Mouse (Mus musculus) embryo, embryonic 11.5 days (tissue): Measurements from ENCODE around the gene Prkch.

Source experiments
- DNase-seq: peaks from one replicate; pipeline ENCODE4 v3.0.0-alpha.2; 2012; ENCODE audit warnings: low read depth, low spot score

Prkch gene

GRCm38 (mm10) chr12:73679400-73679801, 94.8 kb downstream of the Prkch start:
- DNase-seq, result no peak

DNA sequence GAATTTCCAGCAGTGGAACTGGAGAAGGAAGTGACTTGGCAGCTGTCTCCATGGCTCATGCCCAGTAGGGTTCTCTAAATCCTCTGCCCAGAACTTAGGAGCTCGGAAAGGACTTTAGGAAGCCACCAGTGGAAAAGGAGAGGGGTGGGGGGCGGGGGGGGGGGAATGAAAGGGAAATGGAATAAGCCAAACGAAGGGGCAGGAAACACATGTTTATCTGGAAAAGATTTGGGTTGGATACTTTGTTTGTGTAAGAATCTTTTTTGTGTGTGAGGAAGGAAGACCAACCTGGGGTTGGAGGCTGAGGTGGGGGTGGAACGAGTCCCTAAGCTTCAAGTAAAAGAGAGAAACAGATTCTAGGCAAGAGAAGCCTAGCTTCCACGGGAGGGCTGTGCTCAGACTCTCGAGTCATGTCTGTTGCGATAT, 98.3 kb downstream of the Prkch start:
- no peak for DNase-seq

DNA sequence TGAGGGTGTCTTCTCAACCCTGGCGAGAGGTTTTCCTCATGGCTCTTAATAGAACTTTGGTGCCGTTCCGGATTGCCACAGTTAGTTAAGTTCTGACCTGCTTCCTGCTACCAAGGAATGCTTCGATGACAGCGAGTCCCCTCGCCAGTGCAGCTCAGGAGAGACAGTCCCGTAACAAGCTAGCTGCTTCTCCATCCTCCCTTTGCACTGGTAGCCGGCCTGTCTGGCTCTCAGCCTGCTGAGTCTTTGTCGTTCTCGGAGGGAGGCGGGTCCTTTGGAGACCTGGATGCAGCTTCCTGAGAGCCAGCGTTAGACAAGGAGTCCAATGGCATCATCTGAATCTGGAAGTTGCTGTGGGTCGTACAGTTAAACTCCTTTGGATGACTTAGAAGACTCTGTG, 101.3 kb downstream of the Prkch start:
- no peak for DNase-seq

GRCm38 (mm10) chr12:73686456-73686855, 101.9 kb downstream of the Prkch start:
- no peak for DNase-seq

- DNase-seq, result no peak
These were observed 102.8 kb downstream of the Prkch start for GRCm38 (mm10) chr12:73687077-73688035.

GRCm38 (mm10) chr12:73692321-73692720, 107.7 kb downstream of the Prkch start:
- no peak for DNase-seq

- peak; percentile 56 for DNase-seq
These were observed 108.8 kb downstream of the Prkch start for GRCm38 (mm10) chr12:73693347-73693746.

GRCm38 (mm10) chr12:73694690-73695089, 110.1 kb downstream of the Prkch start:
- DNase-seq, result no peak

GRCm38 (mm10) chr12:73695110-73695509, 110.5 kb downstream of the Prkch start:
- no peak for DNase-seq

GRCm38 (mm10) chr12:73696084-73696483, 111.5 kb downstream of the Prkch start:
- DNase-seq, result no peak

DNA sequence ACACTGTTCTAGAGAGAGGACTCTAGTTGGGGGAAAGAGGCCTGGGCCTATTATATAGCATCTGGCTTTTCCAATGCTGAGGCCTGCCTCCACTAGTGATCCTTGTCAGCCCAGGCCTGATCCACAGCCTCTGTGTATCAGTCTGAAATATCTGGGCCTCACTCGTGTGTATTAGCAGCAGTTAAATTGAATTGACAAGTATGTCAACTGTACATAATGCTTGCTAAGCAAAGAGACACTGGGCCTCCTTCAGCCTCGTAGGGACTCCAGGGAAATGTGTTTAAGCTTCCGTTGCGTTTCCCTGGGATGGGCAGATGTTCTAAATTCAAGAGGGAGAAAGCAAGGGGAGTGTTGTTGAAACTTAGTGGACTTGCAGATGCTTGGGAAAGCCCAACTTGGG, 112.3 kb downstream of the Prkch start:
- no peak for DNase-seq

- no peak for DNase-seq
These were observed 113.8 kb downstream of the Prkch start for GRCm38 (mm10) chr12:73698436-73698835.

GRCm38 (mm10) chr12:73698841-73699240, 114.2 kb downstream of the Prkch start:
- no peak for DNase-seq

DNA sequence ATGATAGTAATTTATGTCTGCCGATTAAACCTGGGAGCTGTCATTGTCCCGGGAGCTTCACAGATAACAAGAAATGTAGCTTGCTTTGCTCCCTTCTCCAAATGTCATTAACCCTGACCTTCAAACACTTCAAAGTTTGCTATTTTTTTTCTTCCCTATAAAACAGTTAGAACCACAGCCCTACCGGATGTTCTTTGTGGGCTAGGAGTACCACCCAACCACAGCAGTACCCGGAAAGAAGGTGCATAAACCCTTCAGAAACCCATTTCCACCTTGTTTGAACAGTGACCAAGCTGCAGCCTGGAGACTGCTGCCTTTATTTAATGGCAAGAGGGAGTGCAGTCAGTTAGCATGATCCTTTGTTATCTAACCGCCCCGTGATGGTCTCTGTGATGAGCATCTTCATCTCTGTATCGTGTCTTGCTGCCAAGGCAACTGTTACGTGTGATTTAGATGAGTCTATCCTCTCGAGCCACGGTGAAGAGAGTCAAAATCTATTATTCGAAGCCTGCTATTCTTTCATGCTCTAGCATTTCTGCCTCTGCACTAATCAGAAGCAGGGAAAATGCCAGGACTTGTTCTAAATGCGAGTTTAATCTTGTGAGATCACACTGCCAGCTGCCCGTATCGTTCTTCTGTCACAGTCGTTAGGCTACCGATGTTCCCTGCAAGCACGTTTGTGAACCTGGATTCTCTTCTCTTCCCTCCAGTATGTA, 115.0 kb downstream of the Prkch start:
- no peak for DNase-seq

DNA sequence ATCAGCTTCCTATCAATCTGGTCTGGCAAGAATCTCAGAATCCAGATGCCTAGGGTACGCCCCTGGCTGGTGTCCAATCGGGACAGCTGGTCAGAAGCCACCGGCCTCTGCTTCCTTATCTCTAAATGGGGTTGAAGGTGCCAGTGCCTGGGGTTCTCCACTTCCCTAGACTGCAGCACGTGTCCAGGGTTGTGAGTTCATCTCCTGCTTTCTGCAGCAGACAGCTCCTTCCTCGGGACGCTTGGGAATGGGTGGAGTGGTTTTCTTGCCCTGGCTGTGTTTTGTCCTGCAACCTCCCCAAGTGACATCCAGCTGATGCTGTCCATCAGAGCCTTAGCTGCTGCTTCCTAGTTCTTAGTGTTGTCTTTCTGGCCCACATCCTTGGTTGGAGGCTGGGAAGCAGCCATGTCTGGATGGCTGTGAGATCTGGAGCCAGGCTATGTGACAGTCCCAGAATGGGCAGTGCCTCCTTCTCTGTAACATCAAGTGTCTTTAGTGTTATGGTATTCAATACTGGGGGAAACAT, 116.0 kb downstream of the Prkch start:
- no peak for DNase-seq

DNA sequence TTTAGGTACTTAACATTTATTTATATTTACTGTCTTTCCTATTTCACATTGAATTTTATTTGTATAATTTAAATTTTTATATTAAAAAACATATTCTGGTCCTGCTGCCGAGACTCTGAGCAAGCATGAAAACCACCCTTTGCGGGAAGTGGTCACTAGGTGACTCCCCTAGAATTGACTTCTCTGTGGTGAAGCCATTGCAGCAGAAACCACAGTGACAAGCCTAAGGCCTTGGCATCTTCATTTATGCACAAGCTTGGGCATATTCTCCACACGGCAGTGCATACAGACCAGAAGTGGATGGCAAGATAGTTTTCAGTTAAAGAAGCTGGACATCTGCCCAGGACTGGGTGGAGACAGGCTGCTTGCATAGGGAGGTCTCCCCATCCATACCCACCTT, 117.4 kb downstream of the Prkch start:
- DNase-seq, result no peak

DNA sequence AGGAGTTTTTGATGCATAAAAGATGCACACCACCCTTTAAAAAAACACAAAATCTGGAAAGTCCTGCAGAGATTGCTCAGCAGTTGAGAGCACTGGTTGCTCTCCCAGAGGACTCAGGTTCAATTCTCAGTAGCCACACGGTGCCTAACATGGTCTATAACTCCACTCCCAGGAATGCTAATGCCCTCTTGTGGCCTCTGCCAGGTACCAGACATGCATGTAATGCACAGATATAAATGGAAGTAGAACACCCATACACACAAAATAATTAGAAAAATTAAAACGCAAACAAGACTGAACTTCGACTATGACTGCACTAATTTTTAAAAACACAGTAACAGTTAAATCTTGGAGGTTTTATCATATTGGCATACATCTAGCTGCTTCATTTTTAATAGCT, 119.8 kb downstream of the Prkch start:
- no peak for DNase-seq

GRCm38 (mm10) chr12:73705097-73705690, 120.6 kb downstream of the Prkch start:
- peak; percentile 46 for DNase-seq

- DNase-seq, result no peak
These were observed 123.9 kb downstream of the Prkch start for GRCm38 (mm10) chr12:73708498-73708897.

GRCm38 (mm10) chr12:73708920-73709319, 124.3 kb downstream of the Prkch start:
- no peak for DNase-seq

GRCm38 (mm10) chr12:73710846-73711245, 126.2 kb downstream of the Prkch start:
- no peak for DNase-seq

DNA sequence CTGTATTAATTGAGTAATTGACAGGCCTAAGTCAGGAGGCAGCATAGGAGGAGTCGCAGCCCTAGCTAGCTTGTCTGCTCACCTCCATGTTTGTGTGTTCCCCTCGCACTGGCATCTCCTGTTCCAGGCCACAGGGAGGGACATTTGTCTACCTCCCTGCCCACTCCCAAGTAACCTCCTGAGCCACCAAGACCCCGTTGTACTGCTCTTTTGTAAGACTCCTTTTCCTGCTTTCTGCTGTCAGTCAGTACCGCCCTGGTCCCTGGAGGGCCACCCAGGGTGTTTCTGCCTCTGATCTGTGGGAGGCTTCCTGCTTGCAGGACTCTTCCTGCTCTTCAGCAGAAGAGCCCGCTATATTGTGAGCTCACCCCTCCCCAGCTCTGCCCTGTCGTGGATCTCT, 127.5 kb downstream of the Prkch start:
- DNase-seq, result no peak
